10 mouse cellular contexts compared by ENCODE assay signal in genomic region chr1:34074245-34075187, GRCm38 (mm10).
DNase-seq lines count a peak whose midpoint lies in the region; ATAC-seq and TF ChIP-seq lines count a peak whose summit lies in the region.
"Had no signal": no experiment of that assay in that cellular context is flagged by ENCODE, and none has a peak within 500 bp of the region (broad histone marks: within the 10 kb centered on the region; RNA-seq: fewer than 3 reads in every experiment).

No protein-coding gene starts in this region.

- H3K9me3 ChIP-seq in hindbrain, embryonic 11.5 days (ENCODE audit: control insufficient read depth, low read length) = no peaks in the 10 kb centered on the region
- H3K9me3 ChIP-seq in hindbrain, postnatal 0 days (ENCODE audit: low read length) = no peaks in the 10 kb centered on the region
- no peaks in the 10 kb centered on the region for H3K9me3 ChIP-seq in forebrain, embryonic 14.5 days (replicated peaks; ENCODE audit: control insufficient read depth, low read length)

- no peaks in the 10 kb centered on the region for H3K27me3 ChIP-seq in hindbrain, embryonic 11.5 days (ENCODE audit: control insufficient read depth, insufficient read depth, low read length)
- no peaks in the 10 kb centered on the region for H3K27me3 ChIP-seq in hindbrain, postnatal 0 days (ENCODE audit: insufficient read depth, low read length)
- no peaks in the 10 kb centered on the region for H3K27me3 ChIP-seq in forebrain, embryonic 14.5 days (replicated peaks; ENCODE audit: control insufficient read depth, insufficient read depth, low read length)
- no peaks in the 10 kb centered on the region for H3K27me3 ChIP-seq in myocyte (ENCODE audit: control insufficient read depth, insufficient read depth, insufficient read length)
- H3K27me3 ChIP-seq: Patski had no signal

- H3ac ChIP-seq in myocyte (ENCODE audit: control insufficient read depth, insufficient read length) = no peak overlapping the region

- no peak overlapping the region for H3K9ac ChIP-seq in hindbrain, embryonic 11.5 days (ENCODE audit: low read depth, low read length)
- H3K9ac ChIP-seq in hindbrain, postnatal 0 days (replicated peaks; ENCODE audit: low read length) = no peak overlapping the region
- no peak overlapping the region for H3K9ac ChIP-seq in forebrain, embryonic 14.5 days (ENCODE audit: low read length)

- no peak overlapping the region for H3K4me2 ChIP-seq in hindbrain, embryonic 11.5 days (replicated peaks; ENCODE audit: low read depth, low read length)
- no peak overlapping the region for H3K4me2 ChIP-seq in hindbrain, postnatal 0 days (ENCODE audit: low read depth, low read length)
- H3K4me2 ChIP-seq in forebrain, embryonic 14.5 days (ENCODE audit: low read length) = 0 out of 2 replicates have a peak overlapping the region, but pooled peaks have one; percentile 7
- peak overlapping the region; percentile 82 for H3K4me2 ChIP-seq in myocyte (ENCODE audit: low read depth)

- H3K27ac ChIP-seq in hindbrain, embryonic 11.5 days (ENCODE audit: low read depth, low read length) = no peak overlapping the region
- H3K27ac ChIP-seq in hindbrain, postnatal 0 days = no peak overlapping the region; the same call in 1 of the 2 replicates
- no peak overlapping the region; the same call in 1 of the 2 replicates for H3K27ac ChIP-seq in forebrain, embryonic 14.5 days (ENCODE audit: low read depth, low read length)

- H3K4me3 ChIP-seq in hindbrain, embryonic 11.5 days (ENCODE audit: low read depth, low read length) = no peak overlapping the region
- no peak overlapping the region for H3K4me3 ChIP-seq in hindbrain, postnatal 0 days (ENCODE audit: low read length)
- no peak overlapping the region for H3K4me3 ChIP-seq in forebrain, embryonic 14.5 days (ENCODE audit: low read depth, low read length)
- H3K4me3 ChIP-seq in myocyte = no peak overlapping the region

- DNase-seq in hindbrain, embryonic 11.5 days (ENCODE audit: low spot score) = peak; percentile 48
- DNase-seq in hindbrain, postnatal 0 days (ENCODE audit: low spot score) = no peak
- peak; percentile 87 for DNase-seq in R1 (ENCODE audit: low read depth, low spot score)
- peak; percentile 27 for DNase-seq in forebrain, embryonic 14.5 days (ENCODE audit: low spot score)
- no peak for DNase-seq in left cerebral cortex, adult 9 months (ENCODE audit: low spot score in 2 of 2)
- DNase-seq in adrenal gland, postnatal 10 days = no peak
- no peak for DNase-seq in cerebellum, postnatal 36 days

- no peaks in the 10 kb centered on the region for H3K36me3 ChIP-seq in hindbrain, embryonic 11.5 days (ENCODE audit: control insufficient read depth, insufficient read depth, low read length)
- H3K36me3 ChIP-seq in hindbrain, postnatal 0 days (ENCODE audit: insufficient read depth, low read length) = no peaks in the 10 kb centered on the region
- H3K36me3 ChIP-seq in forebrain, embryonic 14.5 days (ENCODE audit: control insufficient read depth, insufficient read depth, low read length) = no peaks in the 10 kb centered on the region
- no peaks in the 10 kb centered on the region for H3K36me3 ChIP-seq in myocyte (ENCODE audit: control insufficient read depth, insufficient read depth)

- no peak for TF ChIP-seq CTCF in hindbrain, postnatal 0 days (IDR thresholded peaks at IDR 0.05; ENCODE audit: low read depth)

- ATAC-seq in hindbrain, embryonic 11.5 days (ENCODE audit: low FRiP score) = peak; percentile 45; the same call in 1 of the 2 replicates
- no peak for ATAC-seq in hindbrain, postnatal 0 days
- ATAC-seq in forebrain, embryonic 14.5 days = peak; percentile 22; the same call in 1 of the 2 replicates
- ATAC-seq: lung, postnatal 0 days had no signal

- peaks cover 87% of the 10 kb centered on the region for H3K79me2 ChIP-seq in myocyte (ENCODE audit: control insufficient read depth, insufficient read depth)

- H3K4me1 ChIP-seq in hindbrain, embryonic 11.5 days (replicated peaks; ENCODE audit: control insufficient read depth, insufficient read depth, low read length) = 0 out of 2 replicates have a peak, but pooled peaks cover 4% of the 10 kb centered on the region
- peaks cover 4% of the 10 kb centered on the region; the same call in 1 of the 2 replicates for H3K4me1 ChIP-seq in hindbrain, postnatal 0 days (ENCODE audit: insufficient read depth, low read length)
- H3K4me1 ChIP-seq in forebrain, embryonic 14.5 days (ENCODE audit: control insufficient read depth, insufficient read depth, low read length) = peaks cover 13% of the 10 kb centered on the region

- WGBS in hindbrain, embryonic 11.5 days = 19% methylated on average over 15 of the region's 15 CpGs
- 29% methylated on average over 15 of the region's 15 CpGs for WGBS in hindbrain, postnatal 0 days
- WGBS in forebrain, embryonic 14.5 days = 12% methylated on average over 15 of the region's 15 CpGs

- TF ChIP-seq POLR2A in myocyte (IDR thresholded peaks at IDR 0.05; ENCODE audit: insufficient read length, low read depth) = no peak

TF ChIP-seq in myocyte, 11 proteins besides CTCF, POLR2A, EP300 and RAD21:
- TF ChIP-seq MYOD1 (IDR thresholded peaks at IDR 0.05; ENCODE audit: control insufficient read depth in 1 of 3, insufficient read length in 2 of 3, low read depth in 2 of 3) (no peak), E2F4 (IDR thresholded peaks at IDR 0.05; ENCODE audit: insufficient read depth) (no peak), MAX (IDR thresholded peaks at IDR 0.05; ENCODE audit: low read depth) (no peak), CEBPB (IDR thresholded peaks at IDR 0.05; ENCODE audit: insufficient read depth, poor library complexity, severe bottlenecking) (no peak), TCF3 (IDR thresholded peaks at IDR 0.05; ENCODE audit: insufficient read length, low read depth) (no peak), SRF (IDR thresholded peaks at IDR 0.05; ENCODE audit: control insufficient read depth, insufficient read length, low read depth) (no peak), REST (IDR thresholded peaks at IDR 0.05; ENCODE audit: insufficient read depth, insufficient read length) (no peak), POLR2AphosphoS2 (IDR thresholded peaks at IDR 0.05; ENCODE audit: insufficient read length, low read depth) (no peak), MYOG (IDR thresholded peaks at IDR 0.05; ENCODE audit: control insufficient read depth in 1 of 3, insufficient read depth in 1 of 3, insufficient read length in 2 of 3, low read depth in 2 of 3) (no peak), TCF12 (IDR thresholded peaks at IDR 0.05; ENCODE audit: insufficient read depth, poor library complexity, severe bottlenecking) (no peak), USF1 (IDR thresholded peaks at IDR 0.05; ENCODE audit: low read depth) (no peak)

Comparison
In these comparisons a context has a peak if more than half of its experiments do, and no peak if none do; other contexts are left out.
1. DNase-seq: peak in hindbrain, embryonic 11.5 days (single experiment), R1 (single experiment) and forebrain, embryonic 14.5 days (single experiment); none in hindbrain, postnatal 0 days (single experiment), left cerebral cortex, adult 9 months (0 of 2), adrenal gland, postnatal 10 days (single experiment) and cerebellum, postnatal 36 days (0 of 2).
2. H3K4me2 ChIP-seq: peak in forebrain, embryonic 14.5 days (single experiment) and myocyte (single experiment); none in hindbrain, embryonic 11.5 days (single experiment) and hindbrain, postnatal 0 days (single experiment).